Mouse (Mus musculus) cerebellum, adult 18-20 months (tissue): ENCODE results near the gene Igsf21.

Source experiments
- DNase-seq, 2 experiments: peaks; one replicate each; pipeline ENCODE4 v3.0.0; 2021

Gene Igsf21

GRCm38 (mm10) chr4:140143178-140143577, 103.4 kb downstream of the Igsf21 start:
- DNase-seq: no peak

- DNase-seq: no peak
Measured at GRCm38 (mm10) chr4:140140485-140140884, 106.1 kb downstream of the Igsf21 start.

GRCm38 (mm10) chr4:140138846-140139245, 107.7 kb downstream of the Igsf21 start:
- DNase-seq: no peak

GRCm38 (mm10) chr4:140131625-140132321, 114.8 kb downstream of the Igsf21 start:
- DNase-seq: no peak

- DNase-seq: no peak
Measured at GRCm38 (mm10) chr4:140131201-140131600, 115.4 kb downstream of the Igsf21 start.

- DNase-seq: peak in 1 of 2 experiments; percentile 26
Measured at GRCm38 (mm10) chr4:140129553-140130275, 116.9 kb downstream of the Igsf21 start.

- peak in 1 of 2 experiments; percentile 33 for DNase-seq
Measured at GRCm38 (mm10) chr4:140128116-140128515, 118.5 kb downstream of the Igsf21 start.

- DNase-seq: peak in 1 of 2 experiments; percentile 33
Measured at GRCm38 (mm10) chr4:140125806-140126205, 120.8 kb downstream of the Igsf21 start.

GRCm38 (mm10) chr4:140122534-140122933, 124.0 kb downstream of the Igsf21 start:
- DNase-seq: no peak

- peak; percentile 61 to 70 for DNase-seq
Measured at GRCm38 (mm10) chr4:140117275-140117691, 129.3 kb downstream of the Igsf21 start.

- no peak for DNase-seq
Measured at GRCm38 (mm10) chr4:140115756-140116155, 130.8 kb downstream of the Igsf21 start.

GRCm38 (mm10) chr4:140115053-140115452, 131.5 kb downstream of the Igsf21 start:
- no peak for DNase-seq

GRCm38 (mm10) chr4:140113690-140114475, 132.7 kb downstream of the Igsf21 start:
- DNase-seq: peak in 1 of 2 experiments; percentile 43

GRCm38 (mm10) chr4:140109626-140109948, 137.0 kb downstream of the Igsf21 start:
- peak in 1 of 2 experiments; percentile 57 for DNase-seq

GRCm38 (mm10) chr4:140108871-140109625, 137.5 kb downstream of the Igsf21 start:
- DNase-seq: peak; percentile 27 to 61

GRCm38 (mm10) chr4:140107161-140107560, 139.4 kb downstream of the Igsf21 start:
- no peak for DNase-seq

GRCm38 (mm10) chr4:140104795-140105194, 141.8 kb downstream of the Igsf21 start:
- DNase-seq: no peak

GRCm38 (mm10) chr4:140103341-140104027, 143.1 kb downstream of the Igsf21 start:
- no peak for DNase-seq

GRCm38 (mm10) chr4:140102581-140103200, 143.9 kb downstream of the Igsf21 start:
- DNase-seq: no peak

GRCm38 (mm10) chr4:140101106-140101505, 145.5 kb downstream of the Igsf21 start:
- DNase-seq: peak; percentile 47 to 51

- DNase-seq: peak; percentile 51 to 59
Measured at GRCm38 (mm10) chr4:140100141-140100540, 146.4 kb downstream of the Igsf21 start.

GRCm38 (mm10) chr4:140096283-140096682, 150.3 kb downstream of the Igsf21 start:
- DNase-seq: peak; percentile 37 to 45
